Mouse (Mus musculus) cerebellum, adult 11-12 months (tissue): ENCODE measurements around the gene 5430419D17Rik.

Source experiments
- DNase-seq: peaks from one replicate; pipeline ENCODE4 v3.0.0; 2022

Gene 5430419D17Rik

GRCm38 (mm10) chr7:131174121-131174520 lies at the start of gene 5430419D17Rik:
Gene 5430419D17Rik, plus strand, starts transcription at chr7:131174402.
- no peak for DNase-seq

GRCm38 (mm10) chr7:131130021-131130420 lies 44.2 kb upstream of the 5430419D17Rik start:
- DNase-seq = no peak

- DNase-seq = no peak
Observed at GRCm38 (mm10) chr7:131133181-131133580, 41.0 kb upstream of the 5430419D17Rik start.

GRCm38 (mm10) chr7:131146214-131146613 lies 28.0 kb upstream of the 5430419D17Rik start, which contains the start of gene 4933402N03Rik:
Gene 4933402N03Rik, minus strand, starts transcription at chr7:131146314.
- no peak for DNase-seq

- DNase-seq = no peak
Observed at GRCm38 (mm10) chr7:131150179-131150578, 24.0 kb upstream of the 5430419D17Rik start.

GRCm38 (mm10) chr7:131153044-131153443 lies 21.2 kb upstream of the 5430419D17Rik start:
- no peak for DNase-seq

GRCm38 (mm10) chr7:131162251-131162650 lies 12.0 kb upstream of the 5430419D17Rik start:
- no peak for DNase-seq

GRCm38 (mm10) chr7:131167771-131168170 lies 6.4 kb upstream of the 5430419D17Rik start:
- DNase-seq = no peak

- no peak for DNase-seq
Observed at GRCm38 (mm10) chr7:131169099-131169498, 5.1 kb upstream of the 5430419D17Rik start.

- no peak for DNase-seq
Observed at GRCm38 (mm10) chr7:131182685-131183084, 8.5 kb downstream of the 5430419D17Rik start.

GRCm38 (mm10) chr7:131184339-131184738 lies 10.1 kb downstream of the 5430419D17Rik start:
- DNase-seq = no peak

GRCm38 (mm10) chr7:131187047-131187446 lies 12.8 kb downstream of the 5430419D17Rik start:
- DNase-seq = no peak

GRCm38 (mm10) chr7:131187996-131188395 lies 13.8 kb downstream of the 5430419D17Rik start:
- no peak for DNase-seq

- no peak for DNase-seq
Observed at GRCm38 (mm10) chr7:131223086-131223485, 48.9 kb downstream of the 5430419D17Rik start.

GRCm38 (mm10) chr7:131236091-131236490 lies 61.9 kb downstream of the 5430419D17Rik start:
- no peak for DNase-seq

- DNase-seq = no peak
Observed at GRCm38 (mm10) chr7:131244993-131245392, 70.8 kb downstream of the 5430419D17Rik start.

- no peak for DNase-seq
Observed at GRCm38 (mm10) chr7:131256841-131257240, 82.6 kb downstream of the 5430419D17Rik start.

GRCm38 (mm10) chr7:131257309-131257708 lies 83.1 kb downstream of the 5430419D17Rik start:
- no peak for DNase-seq

- DNase-seq = no peak
Observed at GRCm38 (mm10) chr7:131260946-131261345, 86.7 kb downstream of the 5430419D17Rik start.

GRCm38 (mm10) chr7:131264251-131264650 lies 90.0 kb downstream of the 5430419D17Rik start:
- no peak for DNase-seq

GRCm38 (mm10) chr7:131265851-131266250 lies 91.6 kb downstream of the 5430419D17Rik start:
- DNase-seq = no peak

GRCm38 (mm10) chr7:131297151-131297550 lies 122.9 kb downstream of the 5430419D17Rik start:
- DNase-seq = no peak

- DNase-seq = no peak
Observed at GRCm38 (mm10) chr7:131303340-131303739, 129.1 kb downstream of the 5430419D17Rik start.

GRCm38 (mm10) chr7:131306733-131307132 lies 132.5 kb downstream of the 5430419D17Rik start:
- DNase-seq = no peak

- DNase-seq = no peak
Observed at GRCm38 (mm10) chr7:131314493-131314892, 140.3 kb downstream of the 5430419D17Rik start.
